Mouse (Mus musculus): ENCODE measurements around the gene Fads6. TPM values are rescaled to one million over a fixed set of nuclear protein-coding genes. Genes with fewer than 3 reads are reported as not detected.

The Fads6 gene
- total and polyA plus RNA-seq, 3 experiments: 0.30 to 8.5 (median 0.63) TPM

GRCm38 (mm10) chr11:115276780-115277603 is 20.5 kb downstream of the Fads6 start, which contains the start of gene Fdxr:
Gene Fdxr, minus strand, starts transcription at chr11:115277050.
- peak; percentile 97 for TF ChIP-seq CHD2 (IDR thresholded peaks at IDR 0.05; ENCODE audit: low read length)
- peak; percentile 48; the same call in 1 of the 2 replicates for TF ChIP-seq IRF4 (IDR thresholded peaks at IDR 0.05; ENCODE audit: low read depth, low read length)
- TF ChIP-seq NRF1 (IDR thresholded peaks at IDR 0.05; ENCODE audit: low read depth, low read length): peak; percentile 69
- no peak for TF ChIP-seq ZNF384 (IDR thresholded peaks at IDR 0.05; ENCODE audit: low read depth, low read length)
- no peak for TF ChIP-seq ZKSCAN1 (IDR thresholded peaks at IDR 0.05; ENCODE audit: borderline replicate concordance, low read depth, low read length)
- TF ChIP-seq PAX5 (IDR thresholded peaks at IDR 0.05; ENCODE audit: low read length): no peak
- TF ChIP-seq USF1 (IDR thresholded peaks at IDR 0.05; ENCODE audit: low read depth, low read length): no peak
- TF ChIP-seq UBTF (IDR thresholded peaks at IDR 0.05; ENCODE audit: low read depth, low read length): peak; percentile 94
- TF ChIP-seq GABPA (IDR thresholded peaks at IDR 0.05; ENCODE audit: insufficient replicate concordance, low read depth, low read length): peak; percentile 99
- no peak; the same call in 1 of the 2 replicates for TF ChIP-seq MAFK (IDR thresholded peaks at IDR 0.05; ENCODE audit: insufficient replicate concordance, low read length)
- TF ChIP-seq ELF1 (IDR thresholded peaks at IDR 0.05; ENCODE audit: low read depth, low read length): peak; percentile 99
- TF ChIP-seq EP300 (IDR thresholded peaks at IDR 0.05; ENCODE audit: low read length): no peak; the same call in 1 of the 2 replicates
- TF ChIP-seq BHLHE40 (IDR thresholded peaks at IDR 0.05; ENCODE audit: low read depth, low read length): peak; percentile 99
- TF ChIP-seq CHD1 (IDR thresholded peaks at IDR 0.05; ENCODE audit: low read depth, low read length): peak; percentile 70; the same call in 1 of the 2 replicates
- peak; percentile 36; the same call in 1 of the 2 replicates for TF ChIP-seq ETS1 (conservative IDR thresholded peaks at IDR 0.05; ENCODE audit: low read depth, low read length)
- peak; percentile 88 for TF ChIP-seq MXI1 (IDR thresholded peaks at IDR 0.05; ENCODE audit: low read depth, low read length)
- TF ChIP-seq ZMIZ1 (IDR thresholded peaks at IDR 0.05; ENCODE audit: low read depth, low read length): peak; percentile 97
- TF ChIP-seq POLR2A (IDR thresholded peaks at IDR 0.05; ENCODE audit: low read depth, low read length): peak; percentile 96
- TF ChIP-seq MEF2A (IDR thresholded peaks at IDR 0.05; ENCODE audit: borderline replicate concordance, low read depth, low read length): peak; percentile 63; the same call in 1 of the 2 replicates
- TF ChIP-seq JUN (IDR thresholded peaks at IDR 0.05; ENCODE audit: insufficient read depth, low read depth, low read length): peak; percentile 88
- no peak for TF ChIP-seq SMC3 (IDR thresholded peaks at IDR 0.05; ENCODE audit: low read depth, low read length)
- peak in 1 of 2 experiments; percentile 16; a peak in 1 of 4 replicates for TF ChIP-seq CTCF (conservative IDR thresholded peaks at IDR 0.05 in 1 of 2, IDR thresholded peaks at IDR 0.05 in 1 of 2; ENCODE audit: low read depth in 2 of 2, low read length in 2 of 2)
- TF ChIP-seq KAT2A (IDR thresholded peaks at IDR 0.05; ENCODE audit: insufficient replicate concordance, low read length): peak; percentile 89; the same call in 1 of the 2 replicates
- peak; percentile 92 for TF ChIP-seq MAZ (IDR thresholded peaks at IDR 0.05; ENCODE audit: low read depth, low read length)
- peak; percentile 74 for TF ChIP-seq MAX (IDR thresholded peaks at IDR 0.05; ENCODE audit: low read length)
- TF ChIP-seq E2F4 (IDR thresholded peaks at IDR 0.05; ENCODE audit: insufficient replicate concordance, low read depth, low read length): peak; percentile 80; the same call in 1 of the 2 replicates
- TF ChIP-seq MYC (IDR thresholded peaks at IDR 0.05; ENCODE audit: low read depth, low read length): peak; percentile 64
- TF ChIP-seq POLR2AphosphoS2 (IDR thresholded peaks at IDR 0.05; ENCODE audit: low read depth, low read length): peak; percentile 96
- peak; percentile 94 for TF ChIP-seq HCFC1 (IDR thresholded peaks at IDR 0.05; ENCODE audit: low read depth, low read length)
- peak; percentile 78 for TF ChIP-seq RCOR1 (conservative IDR thresholded peaks at IDR 0.05; ENCODE audit: low read depth, low read length)
- TF ChIP-seq TBP (conservative IDR thresholded peaks at IDR 0.05; ENCODE audit: low read depth, low read length): peak; percentile 90
- no peak for TF ChIP-seq RAD21 (IDR thresholded peaks at IDR 0.05; ENCODE audit: low read depth, low read length)
- TF ChIP-seq JUND (conservative IDR thresholded peaks at IDR 0.05; ENCODE audit: low read depth, low read length): peak; percentile 82
- TF ChIP-seq NELFE (IDR thresholded peaks at IDR 0.05; ENCODE audit: low read depth, low read length): peak; percentile 98
- no peak for TF ChIP-seq ZC3H11A (IDR thresholded peaks at IDR 0.05; ENCODE audit: low read depth, low read length)
- TF ChIP-seq TCF12 (IDR thresholded peaks at IDR 0.05; ENCODE audit: low read depth, low read length): peak; percentile 95
- TF ChIP-seq SIN3A (IDR thresholded peaks at IDR 0.05; ENCODE audit: low read length): peak; percentile 94
- 0 out of 2 replicates have a peak, but pooled peaks have one; percentile 3 for TF ChIP-seq USF2 (conservative IDR thresholded peaks at IDR 0.05; ENCODE audit: low read depth, low read length)
- Histone ChIP-seq H3K4me3 (replicated peaks in 1 of 3; ENCODE audit: low read depth in 2 of 3, low read length in 2 of 3, poor library complexity in 1 of 3) (peak within 1 kb of the TSS; percentile 71 to 98 (median 84)), H3K79me2 (replicated peaks; ENCODE audit: control insufficient read depth, extremely low read depth, insufficient read depth, poor library complexity, severe bottlenecking) (0 out of 2 replicates have a peak, but pooled peaks cover 9% of the 10 kb centered on the region), H3K9me3 (replicated peaks; ENCODE audit: low read length) (no peaks in the 10 kb centered on the region), H3K9ac (ENCODE audit: insufficient read depth, low read depth) (peak within 1 kb of the TSS; percentile 97), H3K27me3 (replicated peaks) (no peaks in the 10 kb centered on the region), H3K36me3 (replicated peaks in 1 of 2; ENCODE audit: control insufficient read depth in 1 of 2, insufficient read depth in 1 of 2, low read length in 1 of 2) (peaks cover 5 to 26% of the 10 kb centered on the region in 2 experiments), H3K27ac (ENCODE audit: insufficient read depth, low read depth) (peak within 1 kb of the TSS; percentile 85), H3K4me2 (ENCODE audit: insufficient read depth, low read depth, poor library complexity, severe bottlenecking) (peak within 1 kb of the TSS; percentile 94), H3K4me1 (ENCODE audit: control insufficient read depth in 1 of 2, insufficient read depth in 2 of 2) (peaks cover 32 to 63% of the 10 kb centered on the region in 2 experiments)
- in situ Hi-C loops (cut with MboI; ENCODE audit: low pct_ligation_motif_present, low pct_unique_long_range_greater_than_20kb, low sequenced_read_pairs) (no loop called here), dilution Hi-C loops (cut with MboI; ENCODE audit: extremely low pct_ligation_motif_present, extremely low pct_unique_long_range_greater_than_20kb, low sequenced_read_pairs) (no loop called here)
- DNase-seq (ENCODE audit: extremely low read depth): peak; percentile 100
